Mouse (Mus musculus) heart, adult 9 months (tissue): Measurements from ENCODE around the gene 9930104L06Rik.

ENCODE experiments used
- DNase-seq, 2 experiments: peaks; one replicate each; pipeline ENCODE4 v3.0.0; 2022; ENCODE audit warnings: low spot score in 2 of 2

Gene 9930104L06Rik

DNA sequence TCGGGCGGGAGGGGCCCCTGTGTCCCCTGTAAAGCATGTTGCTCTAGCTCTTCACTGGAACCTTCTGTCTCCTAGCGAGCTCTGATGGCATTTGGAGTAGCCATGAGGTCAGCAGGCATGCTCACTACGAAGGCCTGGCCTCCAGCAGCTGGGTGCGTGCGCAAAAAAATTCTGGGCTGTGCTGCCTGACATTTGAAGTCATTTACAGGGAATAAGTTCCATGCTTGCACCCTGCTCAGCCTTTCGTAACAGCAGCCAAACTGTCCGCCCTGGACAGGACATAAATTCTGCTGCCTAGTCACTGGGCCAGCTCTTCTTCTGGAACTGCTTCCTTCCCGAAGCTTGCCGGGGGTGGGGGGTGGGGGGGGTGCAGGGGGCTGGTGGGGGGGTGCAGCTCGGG, 22.2 kb downstream of the 9930104L06Rik start:
- DNase-seq, result peak; percentile 40 to 47

DNA sequence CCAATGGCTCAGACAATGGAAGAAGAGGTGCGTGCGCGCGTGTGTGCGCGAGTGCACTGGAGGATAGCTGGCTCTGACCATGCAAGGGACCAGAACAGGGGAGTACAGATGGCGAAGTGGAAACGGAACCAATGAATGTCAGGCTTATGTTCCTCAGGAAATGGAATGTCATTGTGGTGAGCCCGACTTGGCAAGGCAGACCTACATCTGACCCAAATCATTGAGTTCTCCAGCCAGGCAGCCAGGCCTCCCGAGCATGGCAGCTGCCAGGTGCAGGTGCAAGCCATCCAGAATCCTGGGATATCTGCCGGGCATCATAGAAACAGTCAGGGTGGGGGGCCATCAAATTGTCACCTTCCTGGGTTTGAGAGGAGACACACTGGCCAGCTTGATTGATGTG, 24.1 kb downstream of the 9930104L06Rik start:
- no peak for DNase-seq

DNA sequence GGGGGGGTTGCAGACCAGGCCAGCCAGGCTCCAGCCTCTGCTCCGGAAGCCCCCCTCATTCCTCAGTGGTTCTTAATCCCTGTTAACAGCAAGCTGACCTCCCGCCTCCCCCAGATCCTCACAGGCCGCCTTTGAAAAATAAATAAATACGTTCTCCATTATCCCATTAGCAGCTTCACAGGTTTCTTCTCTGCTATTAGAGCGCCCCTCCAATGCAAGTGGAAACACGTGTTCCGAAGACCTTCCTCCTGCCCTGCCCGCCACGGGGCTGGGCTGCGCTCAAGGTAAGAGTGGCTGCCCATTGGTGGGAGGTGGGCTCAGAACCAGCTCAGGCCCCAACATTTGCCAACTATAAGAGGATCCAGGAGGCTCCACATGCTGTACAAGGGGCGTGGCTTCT, 25.7 kb downstream of the 9930104L06Rik start:
- no peak for DNase-seq

DNA sequence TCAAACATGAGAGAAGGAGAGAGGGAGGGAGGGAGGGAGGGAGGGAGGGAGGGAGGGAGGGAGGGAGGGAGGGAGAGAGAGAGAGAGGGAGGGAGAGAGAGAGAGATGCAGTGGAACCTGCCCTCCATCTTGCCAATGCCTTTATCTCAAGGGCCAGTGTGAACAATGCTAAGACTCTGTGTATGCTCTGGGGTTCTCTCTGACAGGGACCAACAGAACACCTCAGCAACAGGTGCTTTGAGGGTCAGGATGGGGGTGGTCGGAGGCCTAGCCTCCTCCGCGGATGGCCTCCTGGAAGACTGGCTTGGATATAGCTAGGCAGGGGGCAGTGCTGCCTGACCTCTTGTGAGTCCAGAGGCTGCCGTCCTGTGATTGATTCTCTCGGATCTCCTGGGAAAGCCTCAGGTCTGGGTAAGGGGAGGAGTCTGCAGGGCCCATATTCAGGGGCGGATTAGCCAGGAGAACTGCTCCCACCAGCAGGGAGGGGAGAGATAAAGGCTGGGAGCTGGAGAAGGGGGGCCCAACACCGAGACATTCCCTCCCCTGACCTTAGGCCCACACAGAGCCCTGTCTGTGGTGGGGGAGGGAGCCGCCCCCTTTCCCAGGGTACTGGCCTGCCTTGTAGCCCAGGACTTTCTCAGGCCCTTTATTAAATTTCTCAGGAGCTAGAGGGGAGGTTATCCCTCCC, 28.2 kb downstream of the 9930104L06Rik start:
- no peak for DNase-seq

DNA sequence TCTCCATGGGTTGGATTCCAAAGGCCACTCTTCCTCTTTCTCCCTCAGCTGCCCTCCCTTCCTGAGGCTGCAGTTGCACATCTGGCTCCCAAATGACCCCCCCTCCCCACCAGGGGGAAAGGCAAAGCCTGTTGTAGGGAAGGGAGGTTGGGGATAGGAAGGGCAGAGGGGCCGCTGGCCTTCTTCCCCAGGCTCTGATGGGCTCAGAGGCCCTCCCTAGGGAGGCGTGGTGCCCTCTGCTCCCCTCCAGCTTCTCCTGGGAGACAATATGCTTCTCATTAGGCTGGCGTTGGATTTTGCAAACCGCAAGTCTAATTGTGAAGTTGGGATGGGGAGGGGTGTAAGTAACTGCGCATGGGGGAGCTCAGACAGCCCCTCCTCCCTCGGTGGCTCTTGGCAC, 31.9 kb downstream of the 9930104L06Rik start:
- no peak for DNase-seq

DNA sequence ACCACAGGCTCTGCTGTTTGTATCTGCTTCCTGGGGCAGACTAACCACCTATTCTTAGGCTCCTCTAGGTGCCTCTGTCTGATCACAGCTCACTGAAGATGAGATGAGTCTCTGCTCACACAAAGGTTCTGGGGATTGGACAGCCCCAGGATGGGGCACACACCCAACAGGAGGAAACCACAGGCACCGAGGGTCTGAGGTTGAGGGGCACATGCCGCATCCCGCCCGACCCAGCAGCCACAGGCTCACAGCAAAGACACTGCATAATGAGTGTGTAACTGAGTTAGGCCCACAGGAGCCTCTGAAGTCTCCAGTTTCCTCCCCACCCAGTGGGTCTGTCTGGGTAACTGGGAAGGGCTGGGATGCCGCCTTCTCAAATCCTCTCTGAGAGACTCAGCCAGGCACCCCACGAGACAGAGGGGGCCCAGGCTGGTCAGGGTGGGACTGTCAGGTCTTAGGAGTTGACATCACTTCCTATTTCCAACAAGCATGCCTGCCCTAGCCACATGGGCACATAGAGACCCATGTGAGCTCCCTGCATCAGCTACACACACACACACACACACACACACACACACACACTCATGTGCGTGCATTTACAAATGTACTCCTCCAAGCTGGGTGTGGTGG, 32.5 kb downstream of the 9930104L06Rik start:
- no peak for DNase-seq

DNA sequence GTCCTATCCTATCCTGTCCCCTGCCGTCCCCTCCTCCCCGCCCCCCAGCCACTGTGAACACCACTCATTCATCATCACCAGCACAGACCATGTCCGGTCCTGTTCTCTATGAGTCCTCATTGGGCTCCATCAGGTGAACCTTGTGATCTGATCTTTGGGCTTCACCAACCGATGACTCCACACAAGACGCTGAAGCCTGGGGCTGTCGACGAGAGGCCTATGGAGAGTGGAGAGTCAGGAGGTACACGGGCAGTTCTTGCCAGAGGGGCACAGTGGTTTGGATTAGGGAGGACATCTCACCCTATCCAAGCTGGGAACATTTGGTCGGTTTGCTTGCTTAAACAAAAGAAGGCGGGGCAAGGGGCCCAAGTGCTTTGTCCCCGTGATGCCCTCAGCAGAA, 33.3 kb downstream of the 9930104L06Rik start:
- no peak for DNase-seq

DNA sequence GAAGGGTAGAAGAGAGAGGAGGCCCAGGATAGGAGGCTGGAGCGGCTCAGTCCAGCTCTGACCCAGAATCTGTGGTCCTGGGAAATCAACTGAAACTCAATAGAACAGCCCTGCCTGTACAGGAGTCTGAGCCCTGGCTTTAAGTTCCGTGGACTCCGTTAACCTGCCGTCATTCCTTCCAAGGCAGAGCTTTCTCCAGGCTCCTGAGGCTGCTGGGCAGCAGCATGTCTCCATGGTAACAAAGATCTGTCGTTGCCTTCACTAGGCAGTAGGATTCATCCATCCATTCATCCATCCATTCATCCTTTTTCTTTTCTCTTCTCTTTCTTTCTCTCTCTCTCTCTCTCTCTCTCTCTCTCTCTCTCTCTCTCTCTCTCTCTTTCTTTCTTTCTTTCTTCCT, 33.8 kb downstream of the 9930104L06Rik start:
- DNase-seq, result no peak

DNA sequence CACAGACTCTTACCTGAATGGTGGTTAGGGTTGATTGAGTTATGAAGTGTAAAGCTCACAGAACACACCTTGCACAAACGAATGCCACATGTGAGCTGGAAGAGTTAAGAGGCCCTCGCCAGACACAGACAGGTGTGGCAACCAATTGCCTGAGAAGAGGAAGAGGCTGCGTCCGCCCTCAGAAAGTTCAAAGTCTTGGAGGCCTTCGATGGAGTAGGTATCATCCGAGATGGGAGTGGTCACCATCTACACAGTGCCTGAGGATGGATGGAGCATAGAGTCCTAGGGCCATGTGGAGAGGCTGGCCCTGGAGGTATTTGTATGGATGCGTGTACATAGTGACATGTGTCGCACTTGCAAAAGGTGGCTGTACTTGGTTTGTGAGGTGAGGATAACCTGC, 34.2 kb downstream of the 9930104L06Rik start:
- DNase-seq, result no peak

DNA sequence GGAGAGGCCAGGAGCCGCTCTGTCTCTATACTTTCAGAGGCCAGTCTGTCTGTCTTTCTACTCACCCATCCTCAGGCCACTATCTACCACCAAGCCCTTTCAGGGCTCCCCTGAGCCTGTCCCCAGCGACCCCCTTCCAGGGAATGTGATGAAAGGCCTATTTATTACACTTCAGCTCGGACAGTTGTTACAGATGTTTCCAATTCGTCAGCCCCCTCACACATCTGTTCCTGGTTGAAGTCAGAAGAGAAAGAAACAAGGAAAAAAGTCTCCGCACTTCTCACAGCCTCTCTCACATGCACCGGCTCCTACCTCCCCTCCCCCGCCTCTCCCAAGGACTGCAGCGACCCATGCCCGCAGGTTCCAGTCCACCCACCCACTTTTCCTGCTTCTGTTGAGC, 35.5 kb downstream of the 9930104L06Rik start:
- DNase-seq, result no peak

DNA sequence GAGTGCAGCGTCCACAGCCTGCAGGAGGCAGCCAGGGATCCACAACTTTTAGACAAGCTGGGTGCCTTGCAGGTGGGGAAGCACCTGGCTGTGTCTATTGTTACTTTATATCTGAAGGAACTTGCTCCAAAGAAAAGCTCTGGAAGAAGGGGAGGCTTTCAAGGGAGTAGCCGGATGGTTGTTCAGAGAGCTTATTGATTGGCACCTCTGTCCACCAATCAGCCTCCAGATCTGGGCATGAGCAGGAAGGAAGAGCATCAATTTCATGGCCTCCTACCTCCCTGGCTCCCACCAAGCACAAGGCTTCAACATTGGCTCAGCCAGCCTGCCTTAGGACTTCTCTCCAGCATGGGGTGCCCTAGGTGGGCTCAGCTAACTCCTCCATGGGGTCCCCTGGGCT, 36.4 kb downstream of the 9930104L06Rik start:
- DNase-seq, result no peak

DNA sequence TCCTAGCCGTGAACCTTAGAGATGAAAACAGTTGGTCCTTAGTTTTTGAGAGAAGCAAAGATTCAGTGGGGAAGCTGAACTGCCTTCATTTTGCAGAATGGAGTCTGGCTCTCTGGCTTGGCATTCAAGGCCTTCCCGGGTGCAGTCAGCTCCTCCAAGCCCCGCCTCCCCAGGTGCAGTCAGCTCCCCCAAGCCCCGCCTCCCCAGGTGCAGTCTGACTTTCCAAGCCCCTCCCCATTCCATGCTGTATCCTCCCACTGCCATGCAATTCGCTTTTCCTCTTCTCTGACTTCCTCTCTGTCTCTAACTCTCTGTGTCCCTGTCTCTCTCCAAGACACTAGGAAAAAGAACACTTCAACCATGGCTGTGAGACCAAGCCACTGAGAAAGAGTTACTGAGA, 41.4 kb downstream of the 9930104L06Rik start:
- no peak for DNase-seq

DNA sequence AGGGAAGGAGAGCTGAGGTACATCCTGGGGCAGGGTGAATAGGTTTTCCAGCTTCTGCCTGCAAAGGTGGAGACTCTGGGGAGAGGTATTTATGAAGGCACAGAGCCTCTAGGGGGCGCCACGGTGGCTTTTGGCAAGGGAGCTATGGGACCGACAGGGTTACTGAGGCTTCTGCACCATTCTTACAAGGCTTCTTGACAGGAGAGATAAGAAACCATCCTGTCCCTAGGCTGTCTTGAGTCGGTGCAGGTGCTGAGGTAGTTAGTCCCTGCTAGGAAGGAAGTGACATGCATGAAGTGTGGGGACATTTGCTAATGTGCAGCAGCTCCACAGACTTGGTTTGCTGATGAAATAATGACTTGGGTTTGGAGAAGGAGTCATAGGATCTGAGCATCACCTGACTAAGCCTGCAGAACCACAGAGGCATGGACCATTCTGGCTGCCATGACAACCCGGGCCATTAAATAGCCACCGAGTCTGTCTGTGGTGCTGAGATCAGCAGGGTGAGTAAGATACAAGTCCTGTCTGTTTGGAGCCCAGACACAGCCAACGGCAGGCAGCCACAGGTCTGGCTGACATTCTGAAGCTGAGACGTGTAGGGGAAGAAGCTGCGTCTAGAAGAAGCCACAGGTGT, 47.2 kb downstream of the 9930104L06Rik start:
- no peak for DNase-seq

DNA sequence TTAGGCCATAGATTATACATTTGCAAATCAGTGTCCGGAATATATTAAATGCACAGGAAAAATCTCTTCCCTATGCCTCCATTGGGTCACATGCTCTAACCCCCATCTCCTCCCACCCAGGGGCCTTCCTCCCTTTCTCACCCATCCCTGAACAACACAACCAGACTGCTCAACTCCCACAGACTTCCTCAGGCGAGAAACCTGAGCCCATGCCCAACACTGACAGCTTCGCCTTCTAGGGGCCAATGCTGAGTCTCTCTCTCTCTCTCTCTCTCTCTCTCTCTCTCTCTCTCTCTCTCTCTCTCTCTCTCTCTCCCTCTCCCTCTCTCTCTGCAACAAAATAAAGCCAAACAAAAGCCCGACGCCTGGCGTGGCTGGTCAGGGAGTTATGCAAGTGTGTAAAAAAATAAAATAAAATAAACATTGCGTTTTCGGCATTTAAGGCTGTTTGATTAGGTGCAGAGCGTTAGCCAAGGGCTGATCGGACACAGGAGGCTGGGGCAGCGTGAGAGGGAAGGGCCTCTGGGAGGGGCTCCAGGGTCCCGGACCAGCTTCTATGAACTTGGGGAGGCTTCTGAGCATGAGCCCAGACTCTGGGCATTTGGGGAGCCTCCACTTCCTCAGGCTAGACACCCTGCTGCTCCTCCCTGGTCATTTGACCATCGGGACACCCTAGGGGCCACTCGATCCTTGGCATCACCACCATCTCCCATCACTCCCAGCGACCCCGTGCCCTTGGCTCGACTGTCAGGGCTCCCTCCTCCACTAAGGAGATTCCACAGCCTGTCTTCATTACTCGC, 48.2 kb downstream of the 9930104L06Rik start:
- no peak for DNase-seq

DNA sequence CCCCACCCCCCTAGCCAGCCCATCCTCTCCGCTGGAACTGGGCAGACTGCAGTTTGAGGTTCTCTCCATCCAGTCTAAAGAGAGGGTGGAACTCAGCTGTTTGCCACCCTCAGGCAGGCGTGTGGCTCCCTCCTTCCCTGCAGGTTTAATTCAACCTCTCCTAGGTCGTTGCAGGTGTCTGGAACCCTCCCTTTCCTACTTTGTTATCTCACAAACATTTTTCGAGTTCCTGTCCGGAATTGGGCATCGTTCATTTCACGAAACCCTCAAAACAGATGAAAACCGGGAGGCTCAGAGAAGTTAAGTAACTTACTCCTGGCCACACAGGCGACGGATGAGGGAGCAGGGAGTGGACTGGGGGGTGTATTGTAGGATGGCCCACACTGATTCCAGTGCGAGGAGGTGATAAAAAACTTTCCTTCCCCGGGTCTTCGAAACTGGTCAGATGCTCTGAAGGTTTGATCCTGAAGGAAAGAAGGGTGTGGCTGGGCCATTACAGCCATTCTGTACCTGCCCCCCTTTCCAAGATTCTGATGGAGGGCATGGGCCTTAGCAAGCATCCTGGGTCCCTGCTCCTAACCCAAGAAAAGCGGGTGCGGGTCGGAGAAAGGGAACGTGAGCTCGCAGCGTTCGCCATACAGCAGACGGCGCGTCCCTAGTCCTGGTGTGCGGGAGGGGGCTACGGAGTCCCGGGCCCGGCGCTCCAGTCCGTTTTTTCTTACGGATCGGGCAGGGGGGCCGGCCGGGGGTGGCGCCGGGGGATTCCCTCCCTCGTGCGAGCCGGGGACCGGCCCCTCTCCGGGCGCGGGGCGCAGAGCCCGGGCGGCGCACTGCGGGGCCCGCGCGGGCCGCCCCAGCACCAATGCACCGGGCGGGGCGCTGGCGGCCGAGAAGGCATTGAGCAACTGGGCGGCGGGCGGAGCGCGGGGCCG, 49.1 kb downstream of the 9930104L06Rik start, which contains the start of gene Rspo1:
Rspo1 (plus strand) TSS at position 760 of the 932 bp plus-strand sequence.
- peak; percentile 12 to 21 for DNase-seq

DNA sequence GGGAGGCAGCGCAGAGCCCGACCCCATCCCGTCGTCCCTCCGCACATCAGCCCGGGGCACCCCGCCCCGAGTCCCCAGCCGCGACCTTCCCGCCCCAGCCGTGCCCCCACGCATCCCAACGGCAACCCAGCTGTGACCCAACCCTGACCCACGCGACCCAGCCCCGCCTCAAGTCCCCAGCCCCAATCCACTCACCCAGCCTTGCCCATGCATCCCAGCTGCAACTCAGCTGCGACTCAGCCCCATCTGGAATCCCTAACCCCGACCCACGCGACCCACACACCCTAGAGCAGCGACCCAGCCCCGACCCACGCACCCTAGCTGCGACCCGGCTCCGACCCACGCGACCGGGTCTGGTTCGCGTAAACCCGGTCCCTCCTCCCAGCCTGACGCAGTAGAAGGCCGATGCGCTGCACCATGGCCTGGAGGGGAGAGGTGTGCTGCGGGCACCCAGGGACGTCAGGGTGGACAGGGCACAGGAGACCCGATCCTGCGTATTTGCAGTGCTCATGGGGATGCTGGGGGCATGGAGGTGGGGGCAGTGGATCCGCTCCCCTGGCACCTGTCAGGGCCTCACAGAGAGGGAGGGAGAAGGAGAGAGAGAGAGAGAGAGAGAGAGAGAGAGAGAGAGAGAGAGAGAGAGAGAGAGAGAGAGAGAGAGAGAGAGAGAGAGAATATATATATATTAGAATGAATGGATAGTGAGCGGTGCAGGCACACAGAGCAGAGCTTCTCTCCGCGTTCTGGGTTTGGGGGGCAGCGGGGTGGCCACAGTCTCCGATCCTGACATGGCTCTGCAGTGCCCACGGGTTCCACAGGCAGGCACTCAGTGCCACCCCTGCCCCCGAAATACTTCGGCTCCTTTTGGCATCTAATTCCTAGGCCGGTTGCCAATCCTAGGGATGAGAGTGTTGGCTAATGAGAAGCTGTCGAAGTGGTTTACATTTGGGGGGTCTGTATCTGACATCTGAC, 50.2 kb downstream of the 9930104L06Rik start:
- DNase-seq, result no peak

DNA sequence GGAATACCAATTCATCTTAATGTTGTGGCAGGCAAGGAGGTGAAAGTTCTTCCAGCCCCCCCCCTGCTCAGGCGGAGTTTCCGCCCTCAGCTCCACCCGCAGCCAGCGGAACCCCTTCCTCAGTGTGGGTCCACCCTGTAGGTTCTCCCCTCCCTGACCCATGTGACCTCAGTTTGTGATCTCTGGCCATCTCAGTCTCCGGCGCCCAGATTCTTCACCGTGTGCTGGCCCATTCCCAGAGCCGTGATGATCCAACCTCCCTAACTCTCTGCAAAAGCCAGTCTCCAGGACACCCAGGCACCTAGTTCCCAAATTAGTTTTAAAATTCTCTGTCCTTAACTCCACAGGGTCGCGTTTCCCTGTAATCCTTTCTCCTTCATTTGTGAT, 50.9 kb downstream of the 9930104L06Rik start:
- no peak for DNase-seq

DNA sequence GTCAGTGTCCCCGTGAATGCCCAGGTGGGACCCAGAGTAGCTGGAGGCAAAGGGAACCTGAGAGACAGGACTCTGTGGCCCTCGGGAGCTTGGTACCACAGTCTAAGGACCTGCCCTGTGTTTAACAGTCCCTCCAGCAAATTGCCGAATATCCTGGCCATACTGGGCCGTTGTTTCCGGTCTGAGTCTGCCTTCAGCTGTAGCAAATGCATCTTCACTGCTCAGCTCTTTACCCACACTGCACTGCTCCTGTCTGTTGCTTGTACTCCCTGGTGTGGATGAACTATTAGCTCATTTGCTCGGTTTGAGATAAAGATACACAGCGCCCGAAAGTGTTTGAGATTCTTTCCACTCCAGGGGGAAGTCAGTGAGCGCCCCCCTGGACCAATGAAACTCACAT, 51.5 kb downstream of the 9930104L06Rik start:
- no peak for DNase-seq

DNA sequence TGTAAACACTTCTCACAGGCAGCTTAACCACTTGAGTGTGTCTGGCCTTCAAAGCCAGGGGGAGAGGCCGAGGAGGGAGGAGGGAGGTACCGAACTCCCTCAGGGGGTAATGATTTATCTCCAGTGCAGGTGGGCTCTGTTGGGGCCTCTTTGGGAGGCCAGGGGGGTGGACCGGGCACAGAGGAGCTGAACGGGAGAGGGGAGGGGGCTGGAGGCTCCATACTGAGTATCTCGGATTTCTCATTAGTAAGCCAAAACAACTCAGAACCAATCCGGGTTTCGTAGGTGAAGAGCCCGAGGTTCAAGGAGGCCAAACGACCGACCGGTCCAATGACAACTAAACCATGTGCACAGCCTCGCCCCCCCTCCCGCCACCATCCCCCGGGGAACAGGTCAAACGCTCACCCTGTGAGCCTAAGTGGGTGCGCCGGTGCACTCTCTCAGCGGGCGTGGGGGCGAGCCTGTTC, 53.0 kb downstream of the 9930104L06Rik start:
- DNase-seq, result no peak

DNA sequence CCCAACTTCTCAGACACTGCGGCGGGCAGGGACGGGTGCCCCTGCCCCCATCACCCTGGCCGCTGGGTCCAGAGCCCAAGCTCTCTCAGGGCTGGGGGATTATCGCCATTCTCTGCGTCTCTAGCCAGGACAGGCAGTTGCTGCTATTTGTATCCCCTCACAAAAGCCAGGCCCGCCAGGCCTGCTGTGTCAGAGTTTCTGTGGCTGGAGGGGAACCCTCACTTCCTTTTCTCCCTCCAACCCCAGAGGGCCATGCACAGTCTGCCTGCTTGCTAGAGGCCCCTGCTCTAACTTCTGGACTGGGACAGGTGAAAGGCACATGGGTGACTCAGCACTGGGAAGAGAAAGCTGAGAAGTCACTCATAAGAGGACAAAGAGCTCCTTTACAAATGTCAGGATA, 53.5 kb downstream of the 9930104L06Rik start:
- DNase-seq, result no peak
